Mouse (Mus musculus) olfactory bulb, adult 2 months (tissue): ENCODE measurements around the gene Supt4a.

Experiments
- CTCF ChIP-seq: fragments of 200-500 bp; IDR thresholded peaks from 2 replicates; pipeline ENCODE4 v1.5.1; 2012; ENCODE audit warnings: low read depth, mild to moderate bottlenecking, low read length, moderate library complexity; ENCODE audit not compliant: insufficient read depth
- POLR2A ChIP-seq: fragments of 200-500 bp; IDR thresholded peaks from 2 replicates; pipeline ENCODE4 v1.6.1; 2012; ENCODE audit warnings: mild to moderate bottlenecking, low read depth, low read length, moderate library complexity; ENCODE audit not compliant: insufficient read depth

DNA sequence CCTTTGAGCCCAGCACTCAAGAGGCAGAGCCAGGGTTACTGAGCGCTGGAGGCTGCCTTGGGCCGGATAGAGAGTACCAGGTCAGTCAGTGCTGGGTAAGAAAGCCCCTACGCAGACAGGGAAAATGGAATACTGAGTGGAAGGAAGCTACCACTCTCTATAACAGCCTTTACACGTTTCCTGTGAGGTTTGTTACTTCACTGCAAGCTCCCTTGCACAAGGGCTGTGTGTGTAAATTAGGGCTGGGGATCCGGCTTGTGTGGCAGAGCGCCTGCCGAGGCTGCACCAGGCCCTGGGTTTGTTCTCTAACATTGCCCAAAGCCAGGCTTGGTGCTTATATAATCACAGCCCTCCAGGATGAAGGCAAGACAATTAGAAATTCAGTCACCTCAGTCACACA, 17.8 kb upstream of the Supt4a start:
- TF ChIP-seq CTCF (no peak), POLR2A (no peak)
